In the genomic region with DNA sequence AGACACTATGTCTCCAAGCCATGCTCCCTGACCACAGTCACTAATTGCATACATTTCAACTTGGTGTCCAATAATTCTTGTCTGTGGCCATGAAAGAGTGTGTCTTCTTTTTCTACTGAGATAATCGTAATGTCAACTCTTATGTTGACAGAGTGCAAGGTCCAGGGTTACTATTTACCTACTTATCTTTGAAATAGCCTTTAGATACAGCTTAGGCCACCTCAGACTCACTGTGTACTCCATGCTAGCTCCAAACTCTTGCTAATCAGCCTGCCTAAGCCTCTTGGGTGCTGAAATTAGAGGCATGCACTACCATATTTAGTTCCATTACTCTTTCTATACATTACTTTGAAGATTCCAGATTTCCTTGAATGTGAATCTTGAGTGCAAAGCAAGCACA, we compare ENCODE assay signal across 24 mouse cellular contexts.
"Had no signal": no experiment of that assay in that cellular context is flagged by ENCODE, and none has a peak within 500 bp of the region (broad histone marks: within the 10 kb centered on the region; RNA-seq: fewer than 3 reads in every experiment).

No protein-coding gene starts in this region.

- H3K9me3 ChIP-seq: heart, embryonic 15.5 days; hindbrain, embryonic 13.5 days; hindbrain, embryonic 15.5 days; kidney, embryonic 15.5 days; limb, embryonic 13.5 days; limb, embryonic 15.5 days had no signal

- H3K9ac ChIP-seq: heart, embryonic 13.5 days; heart, embryonic 15.5 days; hindbrain, embryonic 13.5 days; hindbrain, embryonic 15.5 days; kidney, embryonic 15.5 days; limb, embryonic 13.5 days; limb, embryonic 15.5 days had no signal

- H3K27me3 ChIP-seq: heart, embryonic 13.5 days; heart, embryonic 15.5 days; hindbrain, embryonic 15.5 days; kidney, embryonic 15.5 days; limb, embryonic 13.5 days; limb, embryonic 15.5 days had no signal

- H3K4me3 ChIP-seq: gastrocnemius, adult 2 months; heart, adult 2 months; heart, embryonic 13.5 days; heart, embryonic 15.5 days; hindbrain, embryonic 13.5 days; hindbrain, embryonic 15.5 days; kidney, embryonic 15.5 days; limb, embryonic 13.5 days; limb, embryonic 15.5 days had no signal

- ATAC-seq: hindbrain, postnatal 0 days had no signal

- H3K36me3 ChIP-seq: heart, embryonic 13.5 days; heart, embryonic 15.5 days; hindbrain, embryonic 13.5 days; hindbrain, embryonic 15.5 days; kidney, embryonic 15.5 days; limb, embryonic 13.5 days; limb, embryonic 15.5 days had no signal

- H3K4me1 ChIP-seq: hindbrain, embryonic 15.5 days had no signal

- H3K4me2 ChIP-seq: heart, embryonic 11.5 days; heart, embryonic 13.5 days; heart, embryonic 15.5 days; hindbrain, embryonic 13.5 days; hindbrain, embryonic 15.5 days; kidney, embryonic 15.5 days; limb, embryonic 13.5 days; limb, embryonic 15.5 days had no signal

- DNase-seq: gastrocnemius, adult 2 months; gastrocnemius, postnatal 10 days; gastrocnemius, postnatal 25 days; heart, adult 2 months; heart, postnatal 14 days; heart, postnatal 36 days; kidney, adult 11 months; kidney, adult 2 months; kidney, adult 9 months; kidney, postnatal 14 days; kidney, postnatal 36 days; layer of hippocampus, adult 9-11 months; layer of hippocampus, postnatal 36 days; left cerebral cortex, postnatal 4 days had no signal

- H3K27ac ChIP-seq: gastrocnemius, adult 2 months; heart, adult 2 months; heart, embryonic 13.5 days; heart, embryonic 15.5 days; hindbrain, embryonic 13.5 days; hindbrain, embryonic 15.5 days; hindbrain, postnatal 0 days; kidney, embryonic 15.5 days; kidney, postnatal 0 days; limb, embryonic 13.5 days; limb, embryonic 15.5 days had no signal
